Mouse (Mus musculus): Measurements from ENCODE around the gene Zfp978. TPM values are rescaled to one million over a fixed set of nuclear protein-coding genes. Genes with fewer than 3 reads are reported as not detected.
"Not testable (repeated sequence)": the region's sequence is repeated elsewhere in the genome, so short reads cannot be mapped to it uniquely, and the experiment has no call there.

Gene Zfp978
- total RNA-seq, 2 experiments from 2014 or later, result 0.64 TPM; not detected in 1

- DNase-seq (ENCODE audit: low spot score in 2 of 2), result peak in 1 of 2 experiments; percentile 1
Observed at GRCm38 (mm10) chr4:147350541-147350940, 10.6 kb upstream of the Zfp978 start.

- DNase-seq (ENCODE audit: low spot score in 2 of 2), result peak in 1 of 2 experiments; percentile 1
Observed at GRCm38 (mm10) chr4:147351376-147351980, 9.6 kb upstream of the Zfp978 start.

- peak in 1 of 2 experiments; percentile 1 for DNase-seq (ENCODE audit: low spot score in 2 of 2)
Observed at GRCm38 (mm10) chr4:147353626-147354025, 7.5 kb upstream of the Zfp978 start.

GRCm38 (mm10) chr4:147356042-147356441, 5.1 kb upstream of the Zfp978 start:
- DNase-seq (ENCODE audit: low spot score in 2 of 2), result not testable (repeated sequence)

- not testable (repeated sequence) for DNase-seq (ENCODE audit: low spot score in 2 of 2)
Observed at GRCm38 (mm10) chr4:147357195-147357594, 3.9 kb upstream of the Zfp978 start.

- not testable (repeated sequence) for DNase-seq (ENCODE audit: low spot score in 2 of 2)
Observed at GRCm38 (mm10) chr4:147361872-147362271, 769 bp downstream of the Zfp978 start.

GRCm38 (mm10) chr4:147369564-147369963, 8.5 kb downstream of the Zfp978 start:
- DNase-seq (ENCODE audit: low spot score in 2 of 2), result not testable (repeated sequence)

GRCm38 (mm10) chr4:147383199-147383598, 22.1 kb downstream of the Zfp978 start:
- DNase-seq (ENCODE audit: low spot score in 2 of 2), result not testable (repeated sequence)

- not testable (repeated sequence) for DNase-seq (ENCODE audit: low spot score in 2 of 2)
Observed at GRCm38 (mm10) chr4:147397201-147397600, 36.1 kb downstream of the Zfp978 start.

GRCm38 (mm10) chr4:147397934-147398682, 37.0 kb downstream of the Zfp978 start:
- DNase-seq (ENCODE audit: low spot score in 2 of 2), result not testable (repeated sequence)

GRCm38 (mm10) chr4:147398741-147399140, 37.6 kb downstream of the Zfp978 start:
- DNase-seq (ENCODE audit: low spot score in 2 of 2), result peak in 1 of 2 experiments; percentile 24

GRCm38 (mm10) chr4:147399505-147399904, 38.4 kb downstream of the Zfp978 start:
- not testable (repeated sequence) for DNase-seq (ENCODE audit: low spot score in 2 of 2)

- DNase-seq (ENCODE audit: low spot score in 2 of 2), result not testable (repeated sequence)
Observed at GRCm38 (mm10) chr4:147400031-147400847, 39.1 kb downstream of the Zfp978 start.

GRCm38 (mm10) chr4:147400848-147401715, 40.0 kb downstream of the Zfp978 start:
- peak in 1 of 2 experiments; percentile 28 for DNase-seq (ENCODE audit: low spot score in 2 of 2)

- peak in 1 of 2 experiments; percentile 15 for DNase-seq (ENCODE audit: low spot score in 2 of 2)
Observed at GRCm38 (mm10) chr4:147401736-147402506, 40.8 kb downstream of the Zfp978 start.

GRCm38 (mm10) chr4:147402507-147402890, 41.4 kb downstream of the Zfp978 start:
- not testable (repeated sequence) for DNase-seq (ENCODE audit: low spot score in 2 of 2)

- not testable (repeated sequence) for DNase-seq (ENCODE audit: low spot score in 2 of 2)
Observed at GRCm38 (mm10) chr4:147403509-147403908, 42.4 kb downstream of the Zfp978 start.

GRCm38 (mm10) chr4:147403931-147404913, 43.1 kb downstream of the Zfp978 start:
- not testable (repeated sequence) for DNase-seq (ENCODE audit: low spot score in 2 of 2)

Measured in adrenal gland, postnatal 4 days (tissue).